Mouse (Mus musculus): ENCODE measurements at regions not wholly inside any gene's neighbourhood (a gene's known extent, or its start where the extent isn't known, plus 50 kb on each side); places are given as distances from the start of the nearest gene placed in this dataset.
"Not testable (repeated sequence)": the region's sequence is repeated elsewhere in the genome, so short reads cannot be mapped to it uniquely, and the experiment has no call there.

DNA sequence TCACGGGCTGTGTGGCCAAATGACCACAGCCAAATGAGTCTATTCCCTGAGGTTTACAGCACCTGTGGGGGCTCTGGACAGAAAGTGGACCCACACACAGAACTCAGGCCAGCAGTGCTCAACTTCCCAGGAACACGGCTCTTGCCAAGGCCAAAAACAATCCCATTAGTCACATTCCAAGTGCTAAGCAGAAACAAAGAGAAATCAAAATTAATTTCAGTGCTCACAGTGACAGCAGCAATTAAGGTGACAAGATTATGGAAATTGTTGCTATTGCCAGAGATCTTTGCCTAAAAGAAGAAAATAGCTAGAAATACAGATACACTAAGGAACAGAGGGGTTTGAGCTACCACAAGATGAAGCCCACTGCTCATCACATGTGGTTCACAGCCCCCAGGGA lies 464.9 kb upstream of the Ercc4 start:
- no peak overlapping the region for H3K4me2 ChIP-seq (ENCODE audit: low read depth, low read length)
- 69% methylated on average over 2 of the region's 2 CpGs for WGBS
- no peak overlapping the region for H3K27ac ChIP-seq (ENCODE audit: low read depth)
- H3K9me3 ChIP-seq (replicated peaks; ENCODE audit: control insufficient read depth, low read length), result no peaks in the 10 kb centered on the region
- DNase-seq (ENCODE audit: low spot score) (no peak), ATAC-seq (ENCODE audit: insufficient read depth, low read depth) (no peak)
- no peak overlapping the region for H3K9ac ChIP-seq (replicated peaks; ENCODE audit: low read depth, low read length)
- H3K27me3 ChIP-seq (ENCODE audit: control insufficient read depth, insufficient read depth, low read length), result no peaks in the 10 kb centered on the region
- no peak for TF ChIP-seq CTCF (IDR thresholded peaks at IDR 0.05; ENCODE audit: low read depth)
- no peak for TF ChIP-seq EP300 (IDR thresholded peaks at IDR 0.05; ENCODE audit: low read depth)
- no peaks in the 10 kb centered on the region for H3K4me1 ChIP-seq (ENCODE audit: control insufficient read depth, insufficient read depth)
- H3K36me3 ChIP-seq (replicated peaks; ENCODE audit: control insufficient read depth, insufficient read depth, low read length), result no peaks in the 10 kb centered on the region
- H3K4me3 ChIP-seq (ENCODE audit: low read depth, low read length), result no peak overlapping the region

DNA sequence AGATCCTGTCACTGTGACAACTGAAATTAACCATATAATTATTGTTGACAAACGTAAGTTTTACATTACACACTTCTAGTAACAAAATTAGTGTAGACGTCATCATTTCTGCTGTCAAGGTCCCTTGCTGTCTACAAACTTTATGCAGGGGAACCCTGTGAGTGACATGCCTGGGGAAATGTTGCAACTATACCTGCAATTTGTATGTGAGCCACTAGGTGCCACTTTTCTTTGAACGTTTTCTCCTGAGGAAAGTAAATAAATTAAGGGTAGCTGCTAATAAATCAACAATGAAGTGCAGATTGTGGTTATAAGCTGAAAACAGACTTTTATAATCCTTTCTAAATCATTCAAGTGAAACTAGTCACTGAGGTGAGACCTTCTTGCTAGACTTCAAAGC lies 457.3 kb upstream of the Ercc4 start:
- Histone ChIP-seq H3K9ac (replicated peaks; ENCODE audit: low read depth, low read length) (no peak overlapping the region), H3K4me1 (ENCODE audit: control insufficient read depth, insufficient read depth) (no peaks in the 10 kb centered on the region), H3K4me2 (ENCODE audit: low read depth, low read length) (no peak overlapping the region), H3K9me3 (replicated peaks; ENCODE audit: control insufficient read depth, low read length) (no peaks in the 10 kb centered on the region), H3K27me3 (ENCODE audit: control insufficient read depth, insufficient read depth, low read length) (no peaks in the 10 kb centered on the region), H3K27ac (ENCODE audit: low read depth) (no peak overlapping the region), H3K4me3 (ENCODE audit: low read depth, low read length) (no peak overlapping the region), H3K36me3 (replicated peaks; ENCODE audit: control insufficient read depth, insufficient read depth, low read length) (no peaks in the 10 kb centered on the region)
- 81% methylated on average over 3 of the region's 3 CpGs for WGBS
- ATAC-seq (ENCODE audit: insufficient read depth, low read depth) (no peak), DNase-seq (ENCODE audit: low spot score) (no peak)
- TF ChIP-seq EP300 (IDR thresholded peaks at IDR 0.05; ENCODE audit: low read depth), result no peak
- TF ChIP-seq CTCF (IDR thresholded peaks at IDR 0.05; ENCODE audit: low read depth), result no peak

DNA sequence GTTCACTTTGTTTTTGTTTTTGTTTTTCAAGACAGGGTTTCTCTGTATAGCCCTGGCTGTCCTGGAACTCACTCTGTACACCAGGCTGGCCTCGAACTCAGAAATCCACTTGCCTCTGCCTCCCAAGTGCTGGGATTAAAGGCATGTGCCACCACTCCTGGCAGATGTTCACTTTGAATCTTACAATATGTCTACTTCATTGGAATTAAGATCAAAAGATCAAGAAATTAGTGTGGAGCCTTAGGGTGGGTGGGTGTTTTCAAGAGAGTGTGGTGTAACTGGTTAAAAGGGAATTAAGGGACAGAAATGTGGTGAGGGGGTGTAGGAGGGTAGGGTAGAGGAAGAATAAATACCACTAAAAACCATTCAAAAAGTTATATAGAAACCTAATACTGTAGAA lies 435.8 kb upstream of the Ercc4 start:
- not testable (repeated sequence) for DNase-seq (ENCODE audit: low spot score); H3K9me3 ChIP-seq (replicated peaks; ENCODE audit: control insufficient read depth, low read length); H3K36me3 ChIP-seq (replicated peaks; ENCODE audit: control insufficient read depth, insufficient read depth, low read length); ATAC-seq (ENCODE audit: insufficient read depth, low read depth); H3K4me3 ChIP-seq (ENCODE audit: low read depth, low read length); H3K4me1 ChIP-seq (ENCODE audit: control insufficient read depth, insufficient read depth); H3K27me3 ChIP-seq (ENCODE audit: control insufficient read depth, insufficient read depth, low read length); H3K27ac ChIP-seq (ENCODE audit: low read depth); H3K4me2 ChIP-seq (ENCODE audit: low read depth, low read length); H3K9ac ChIP-seq (replicated peaks; ENCODE audit: low read depth, low read length)
- 77% methylated on average over 1 of the region's 1 CpGs for WGBS

DNA sequence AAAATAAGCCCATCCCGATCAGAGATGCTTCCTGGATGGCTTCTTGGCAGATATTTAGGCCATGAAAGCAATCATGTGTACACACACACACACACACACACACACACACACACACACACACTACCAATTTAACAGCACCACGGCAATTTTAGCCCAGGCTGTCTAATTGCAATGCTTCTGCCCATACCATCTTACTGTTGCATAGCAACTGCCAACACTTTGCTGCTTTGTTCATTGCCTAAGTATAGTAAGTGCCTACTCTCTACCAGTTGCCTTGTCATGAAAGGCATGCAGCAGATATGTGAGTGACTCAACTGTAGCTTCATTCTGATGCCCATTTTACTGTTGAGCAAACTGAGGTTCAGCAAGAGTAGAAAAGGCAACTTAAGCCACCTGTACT lies 428.0 kb upstream of the Ercc4 start:
- TF ChIP-seq EP300 (IDR thresholded peaks at IDR 0.05; ENCODE audit: low read depth) (no peak), CTCF (IDR thresholded peaks at IDR 0.05; ENCODE audit: low read depth) (no peak)
- Histone ChIP-seq H3K9me3 (replicated peaks; ENCODE audit: control insufficient read depth, low read length) (no peaks in the 10 kb centered on the region), H3K9ac (replicated peaks; ENCODE audit: low read depth, low read length) (no peak overlapping the region), H3K27me3 (ENCODE audit: control insufficient read depth, insufficient read depth, low read length) (no peaks in the 10 kb centered on the region), H3K36me3 (replicated peaks; ENCODE audit: control insufficient read depth, insufficient read depth, low read length) (no peaks in the 10 kb centered on the region), H3K4me2 (ENCODE audit: low read depth, low read length) (no peak overlapping the region), H3K4me1 (ENCODE audit: control insufficient read depth, insufficient read depth) (no peaks in the 10 kb centered on the region), H3K4me3 (ENCODE audit: low read depth, low read length) (no peak overlapping the region), H3K27ac (ENCODE audit: low read depth) (no peak overlapping the region)
- 68% methylated on average over 2 of the region's 2 CpGs for WGBS
- DNase-seq (ENCODE audit: low spot score) (no peak), ATAC-seq (ENCODE audit: insufficient read depth, low read depth) (no peak)

DNA sequence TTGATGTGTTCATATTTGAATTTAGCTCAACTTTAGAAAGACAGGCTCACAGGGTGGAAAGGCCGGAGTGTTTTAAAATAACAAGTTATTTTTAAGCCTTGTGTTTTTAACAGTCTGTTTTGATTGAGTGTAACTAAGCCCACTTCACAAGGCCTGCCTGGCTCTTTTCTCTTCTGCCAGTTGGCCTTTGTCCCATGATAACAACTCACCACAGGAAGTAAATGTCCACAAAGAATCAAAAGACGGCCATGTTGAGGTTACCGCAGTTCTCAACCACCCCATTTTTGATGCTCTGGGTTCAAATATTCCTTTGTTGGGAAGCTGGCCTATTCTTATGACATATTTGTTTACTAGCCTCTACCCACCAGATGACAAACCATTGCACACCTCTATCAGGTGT lies 423.7 kb upstream of the Ercc4 start:
- 30% methylated on average over 3 of the region's 3 CpGs for WGBS
- Histone ChIP-seq H3K9me3 (replicated peaks; ENCODE audit: control insufficient read depth, low read length) (no peaks in the 10 kb centered on the region), H3K9ac (replicated peaks; ENCODE audit: low read depth, low read length) (no peak overlapping the region), H3K36me3 (replicated peaks; ENCODE audit: control insufficient read depth, insufficient read depth, low read length) (no peaks in the 10 kb centered on the region), H3K27me3 (ENCODE audit: control insufficient read depth, insufficient read depth, low read length) (no peaks in the 10 kb centered on the region), H3K4me1 (ENCODE audit: control insufficient read depth, insufficient read depth) (no peaks in the 10 kb centered on the region), H3K4me3 (ENCODE audit: low read depth, low read length) (no peak overlapping the region), H3K27ac (ENCODE audit: low read depth) (no peak overlapping the region), H3K4me2 (ENCODE audit: low read depth, low read length) (no peak overlapping the region)
- no peak for TF ChIP-seq CTCF (IDR thresholded peaks at IDR 0.05; ENCODE audit: low read depth)
- TF ChIP-seq EP300 (IDR thresholded peaks at IDR 0.05; ENCODE audit: low read depth), result no peak
- ATAC-seq (ENCODE audit: insufficient read depth, low read depth), result peak; percentile 36; the same call in 1 of the 2 replicates
- DNase-seq (ENCODE audit: low spot score), result no peak

DNA sequence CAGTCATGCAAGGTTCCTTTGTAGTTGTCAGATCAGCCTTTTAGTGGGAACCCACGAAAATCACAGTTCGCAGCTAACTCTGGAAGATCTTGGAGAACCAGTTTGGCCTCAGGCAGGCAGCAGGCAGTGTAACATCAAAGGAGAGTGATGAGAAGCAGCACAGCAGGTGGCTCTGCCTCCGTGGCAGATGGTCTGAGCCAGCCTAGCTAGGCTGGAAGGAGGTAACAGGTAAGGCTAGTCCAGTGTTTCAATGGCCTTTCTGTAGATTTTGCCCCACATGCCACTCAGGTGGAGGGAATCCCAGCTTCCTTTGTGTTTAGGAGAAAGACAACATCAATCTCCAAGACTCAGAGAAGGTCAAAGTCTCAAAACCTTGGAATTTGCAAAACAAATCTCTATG lies 417.7 kb upstream of the Ercc4 start:
- WGBS, result 59% methylated on average over 3 of the region's 3 CpGs
- no peaks in the 10 kb centered on the region for H3K36me3 ChIP-seq (replicated peaks; ENCODE audit: control insufficient read depth, insufficient read depth, low read length)
- H3K4me1 ChIP-seq (ENCODE audit: control insufficient read depth, insufficient read depth), result peaks cover 4% of the 10 kb centered on the region; the same call in 1 of the 2 replicates
- no peak for DNase-seq (ENCODE audit: low spot score)
- H3K4me2 ChIP-seq (ENCODE audit: low read depth, low read length), result no peak overlapping the region
- H3K27ac ChIP-seq (ENCODE audit: low read depth), result no peak overlapping the region
- no peak overlapping the region for H3K4me3 ChIP-seq (ENCODE audit: low read depth, low read length)
- H3K9ac ChIP-seq (replicated peaks; ENCODE audit: low read depth, low read length), result no peak overlapping the region
- TF ChIP-seq EP300 (IDR thresholded peaks at IDR 0.05; ENCODE audit: low read depth) (no peak), CTCF (IDR thresholded peaks at IDR 0.05; ENCODE audit: low read depth) (no peak)
- H3K9me3 ChIP-seq (replicated peaks; ENCODE audit: control insufficient read depth, low read length), result no peaks in the 10 kb centered on the region
- H3K27me3 ChIP-seq (ENCODE audit: control insufficient read depth, insufficient read depth, low read length), result no peaks in the 10 kb centered on the region
- ATAC-seq (ENCODE audit: insufficient read depth, low read depth), result no peak

Measured in heart, postnatal 0 days (tissue).